Mouse (Mus musculus): ENCODE measurements around the gene Pabpc6. TPM values are rescaled to one million over a fixed set of nuclear protein-coding genes. Genes with fewer than 3 reads are reported as not detected.

Gene Pabpc6
- not detected in 2 replicates for polyA plus RNA-seq (2014; fragmentation: Nextera tagmentation; extraction: Ambion mirVana)

DNA sequence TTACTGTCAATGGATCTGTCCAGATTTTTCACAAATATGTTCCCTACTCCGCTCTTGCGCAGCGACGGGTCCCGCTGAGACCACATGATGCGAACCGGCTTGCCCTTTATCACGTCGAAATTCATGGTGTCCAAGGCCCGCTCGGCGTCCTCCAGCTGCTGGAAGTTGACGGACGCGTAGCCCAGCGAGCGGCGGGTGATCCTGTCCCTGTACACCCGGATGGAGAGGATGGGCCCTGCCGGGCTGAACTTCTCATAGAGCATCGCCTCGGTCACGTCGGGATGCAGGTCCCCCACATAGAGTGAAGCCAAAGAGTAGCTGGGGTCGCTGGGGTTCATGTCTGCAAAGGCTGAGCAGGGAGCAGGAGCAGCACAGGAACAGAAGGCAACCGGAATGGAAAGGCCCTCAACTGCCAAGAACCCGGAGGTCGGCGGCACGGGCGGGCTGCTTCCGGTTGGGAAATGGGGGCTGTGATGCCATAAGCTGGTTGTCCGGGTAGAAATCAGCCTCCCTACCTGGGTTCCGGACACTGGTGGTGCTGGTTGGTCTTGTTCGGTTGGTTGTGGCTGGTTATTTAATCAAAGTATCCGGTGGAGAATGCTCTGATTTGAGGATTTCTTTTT lies at the start of gene Pabpc6:
Gene Pabpc6, minus strand, starts transcription at position 435 of the 623 bp plus-strand sequence.
- ATAC-seq (ENCODE audit: low FRiP score, low TSS enrichment): no peak
- DNase-seq: no peak
- no peak within 1 kb of the TSS for H3K9ac ChIP-seq (replicated peaks; ENCODE audit: low read length)
- H3K4me1 ChIP-seq (ENCODE audit: control insufficient read depth, insufficient read depth, low read length): no peaks in the 10 kb centered on the region
- no peaks in the 10 kb centered on the region for H3K27me3 ChIP-seq (ENCODE audit: control insufficient read depth, insufficient read depth, low read length)
- 95% methylated on average over 36 of the region's 36 CpGs for WGBS
- H3K4me2 ChIP-seq (ENCODE audit: low read length): no peak within 1 kb of the TSS
- H3K36me3 ChIP-seq (ENCODE audit: control insufficient read depth, insufficient read depth, low read length): no peaks in the 10 kb centered on the region
- no peak within 1 kb of the TSS for H3K4me3 ChIP-seq (replicated peaks; ENCODE audit: low read depth, low read length)
- H3K27ac ChIP-seq (replicated peaks; ENCODE audit: low read depth, low read length): no peak within 1 kb of the TSS
- H3K9me3 ChIP-seq (ENCODE audit: control insufficient read depth, low read length): peaks cover 8% of the 10 kb centered on the region; the same call in 1 of the 2 replicates

DNA sequence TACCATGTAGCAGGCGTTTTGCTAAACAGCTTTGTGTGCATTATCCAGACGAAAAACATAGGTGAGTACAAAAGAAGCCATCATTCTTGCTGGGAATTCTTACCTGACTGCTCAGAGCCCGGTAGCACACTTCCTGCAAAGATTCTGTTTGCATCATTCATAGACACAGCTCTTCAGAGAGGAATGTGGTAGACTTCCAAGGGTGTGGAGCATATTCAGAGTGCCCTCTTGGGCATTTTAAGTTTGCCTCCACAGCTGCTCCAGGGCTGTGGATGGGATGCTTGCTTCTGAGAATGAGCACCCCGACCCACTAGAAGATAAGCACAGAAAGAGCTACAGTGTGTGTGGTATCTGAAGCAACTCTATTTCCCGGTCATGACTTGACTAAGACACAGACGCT lies 41.4 kb upstream of the Pabpc6 start:
- no peaks in the 10 kb centered on the region for H3K36me3 ChIP-seq (ENCODE audit: control insufficient read depth, insufficient read depth, low read length)
- H3K9ac ChIP-seq (replicated peaks; ENCODE audit: low read length): no peak overlapping the region
- H3K4me3 ChIP-seq (replicated peaks; ENCODE audit: low read depth, low read length): no peak overlapping the region
- 87% methylated on average over 6 of the region's 6 CpGs for WGBS
- no peaks in the 10 kb centered on the region for H3K9me3 ChIP-seq (ENCODE audit: control insufficient read depth, low read length)
- no peak overlapping the region for H3K4me2 ChIP-seq (ENCODE audit: low read length)
- no peaks in the 10 kb centered on the region for H3K27me3 ChIP-seq (ENCODE audit: control insufficient read depth, insufficient read depth, low read length)
- no peak overlapping the region for H3K27ac ChIP-seq (replicated peaks; ENCODE audit: low read depth, low read length)
- H3K4me1 ChIP-seq (ENCODE audit: control insufficient read depth, insufficient read depth, low read length): no peaks in the 10 kb centered on the region
- no peak for DNase-seq
- no peak for ATAC-seq (ENCODE audit: low FRiP score, low TSS enrichment)

DNA sequence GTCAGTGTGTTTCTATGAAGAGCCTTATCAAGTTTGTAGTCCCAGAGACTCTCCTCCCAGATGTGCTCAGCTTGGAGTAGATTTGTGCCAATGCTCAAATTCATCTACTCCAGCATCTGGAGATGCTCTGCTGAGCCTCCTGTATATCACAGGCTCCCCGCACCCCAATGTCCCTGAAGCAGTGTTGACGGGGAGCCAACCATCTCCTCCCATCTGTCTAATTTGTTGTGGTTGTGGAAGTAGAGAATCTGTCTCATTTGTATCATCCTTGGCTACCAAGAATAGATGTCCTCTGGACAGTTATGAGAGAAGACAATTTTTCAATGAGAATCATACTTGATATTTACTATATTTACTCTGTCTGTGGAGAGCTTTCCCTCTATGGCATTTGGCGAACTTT lies 39.4 kb upstream of the Pabpc6 start:
- Histone ChIP-seq H3K27me3 (ENCODE audit: control insufficient read depth, insufficient read depth, low read length) (no peaks in the 10 kb centered on the region), H3K36me3 (ENCODE audit: control insufficient read depth, insufficient read depth, low read length) (no peaks in the 10 kb centered on the region), H3K4me1 (ENCODE audit: control insufficient read depth, insufficient read depth, low read length) (no peaks in the 10 kb centered on the region), H3K4me3 (replicated peaks; ENCODE audit: low read depth, low read length) (no peak overlapping the region), H3K9me3 (ENCODE audit: control insufficient read depth, low read length) (no peaks in the 10 kb centered on the region), H3K4me2 (ENCODE audit: low read length) (no peak overlapping the region), H3K9ac (replicated peaks; ENCODE audit: low read length) (no peak overlapping the region), H3K27ac (replicated peaks; ENCODE audit: low read depth, low read length) (no peak overlapping the region)
- 96% methylated on average over 3 of the region's 3 CpGs for WGBS
- DNase-seq (no peak), ATAC-seq (ENCODE audit: low FRiP score, low TSS enrichment) (no peak)

DNA sequence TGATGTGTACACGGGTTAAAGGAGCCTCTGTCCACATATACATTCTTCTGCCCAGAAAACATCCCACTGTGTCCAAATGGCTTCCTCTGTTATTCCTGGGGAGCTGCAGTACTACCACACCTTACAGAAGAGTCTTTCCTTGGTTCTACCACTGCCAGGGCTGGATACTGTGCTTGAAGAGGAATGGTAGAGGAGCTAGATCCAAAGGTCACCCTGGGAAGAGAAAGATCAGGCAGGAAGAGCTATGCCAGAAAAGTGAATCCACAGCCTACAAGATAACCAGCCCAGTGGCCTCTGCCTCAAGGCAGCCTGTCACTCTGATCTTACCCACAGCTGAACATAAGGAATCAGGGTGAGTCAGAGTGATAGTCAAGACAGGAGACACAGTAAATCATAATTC lies 37.8 kb upstream of the Pabpc6 start:
- H3K4me1 ChIP-seq (ENCODE audit: control insufficient read depth, insufficient read depth, low read length): no peaks in the 10 kb centered on the region
- no peak overlapping the region for H3K4me3 ChIP-seq (replicated peaks; ENCODE audit: low read depth, low read length)
- no peak overlapping the region for H3K27ac ChIP-seq (replicated peaks; ENCODE audit: low read depth, low read length)
- no peaks in the 10 kb centered on the region for H3K27me3 ChIP-seq (ENCODE audit: control insufficient read depth, insufficient read depth, low read length)
- H3K4me2 ChIP-seq (ENCODE audit: low read length): no peak overlapping the region
- DNase-seq (no peak), ATAC-seq (ENCODE audit: low FRiP score, low TSS enrichment) (no peak)
- no peak overlapping the region for H3K9ac ChIP-seq (replicated peaks; ENCODE audit: low read length)
- WGBS: 88% methylated on average over 1 of the region's 1 CpGs
- H3K36me3 ChIP-seq (ENCODE audit: control insufficient read depth, insufficient read depth, low read length): no peaks in the 10 kb centered on the region
- H3K9me3 ChIP-seq (ENCODE audit: control insufficient read depth, low read length): peaks cover 7% of the 10 kb centered on the region

DNA sequence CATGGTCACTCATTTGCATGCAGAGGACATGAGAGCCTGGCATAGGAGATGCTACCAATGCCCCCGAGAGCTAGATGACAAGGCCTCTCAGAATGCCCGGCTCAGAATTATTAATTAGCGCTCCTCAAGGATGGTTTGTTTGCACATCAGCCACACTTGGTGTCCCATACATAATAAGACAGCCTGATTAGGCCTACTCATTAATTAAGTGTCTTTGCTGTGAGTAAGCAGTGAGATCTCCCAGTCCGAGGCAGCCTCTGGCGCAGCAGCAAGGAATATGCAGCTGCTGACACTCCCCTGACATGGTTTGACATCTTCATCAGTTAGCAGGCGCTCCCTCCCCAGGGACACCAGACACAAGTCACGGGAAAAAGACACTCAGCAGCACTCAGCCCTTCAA lies 28.2 kb upstream of the Pabpc6 start:
- peak; percentile 72 for DNase-seq
- peak; percentile 37; the same call in 1 of the 2 replicates for ATAC-seq (ENCODE audit: low FRiP score, low TSS enrichment)
- Histone ChIP-seq H3K4me2 (ENCODE audit: low read length) (no peak overlapping the region), H3K4me1 (ENCODE audit: control insufficient read depth, insufficient read depth, low read length) (peaks cover 5% of the 10 kb centered on the region; the same call in 1 of the 2 replicates), H3K9ac (replicated peaks; ENCODE audit: low read length) (no peak overlapping the region), H3K27me3 (ENCODE audit: control insufficient read depth, insufficient read depth, low read length) (no peaks in the 10 kb centered on the region), H3K9me3 (ENCODE audit: control insufficient read depth, low read length) (peaks cover 7% of the 10 kb centered on the region; the same call in 1 of the 2 replicates), H3K4me3 (replicated peaks; ENCODE audit: low read depth, low read length) (no peak overlapping the region), H3K27ac (replicated peaks; ENCODE audit: low read depth, low read length) (no peak overlapping the region), H3K36me3 (ENCODE audit: control insufficient read depth, insufficient read depth, low read length) (no peaks in the 10 kb centered on the region)
- 33% methylated on average over 7 of the region's 7 CpGs for WGBS

DNA sequence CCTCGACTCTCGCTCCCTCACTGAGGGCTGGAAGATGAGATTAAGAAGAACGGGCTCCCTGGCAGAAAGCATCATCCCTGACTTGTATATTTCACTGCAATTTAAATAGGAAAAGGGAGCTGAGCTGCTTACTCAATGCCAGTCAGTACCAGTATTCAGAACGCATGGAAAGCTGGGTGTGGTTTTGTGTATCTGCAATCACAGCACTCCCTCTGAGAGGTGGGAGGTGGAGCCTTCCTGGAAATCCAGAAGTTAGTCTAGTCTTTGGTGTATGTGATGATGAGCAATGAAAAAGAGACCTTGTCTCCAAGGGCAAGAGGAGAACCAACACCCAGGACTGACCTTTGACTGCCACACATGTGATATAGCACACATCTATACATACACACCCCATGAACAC lies 21.7 kb upstream of the Pabpc6 start:
- Histone ChIP-seq H3K27ac (replicated peaks; ENCODE audit: low read depth, low read length) (no peak overlapping the region), H3K27me3 (ENCODE audit: control insufficient read depth, insufficient read depth, low read length) (no peaks in the 10 kb centered on the region), H3K9ac (replicated peaks; ENCODE audit: low read length) (no peak overlapping the region), H3K36me3 (ENCODE audit: control insufficient read depth, insufficient read depth, low read length) (no peaks in the 10 kb centered on the region), H3K4me2 (ENCODE audit: low read length) (no peak overlapping the region), H3K4me1 (ENCODE audit: control insufficient read depth, insufficient read depth, low read length) (no peaks in the 10 kb centered on the region), H3K4me3 (replicated peaks; ENCODE audit: low read depth, low read length) (no peak overlapping the region), H3K9me3 (ENCODE audit: control insufficient read depth, low read length) (no peaks in the 10 kb centered on the region)
- no peak for ATAC-seq (ENCODE audit: low FRiP score, low TSS enrichment)
- WGBS: 72% methylated on average over 4 of the region's 4 CpGs
- DNase-seq: no peak

DNA sequence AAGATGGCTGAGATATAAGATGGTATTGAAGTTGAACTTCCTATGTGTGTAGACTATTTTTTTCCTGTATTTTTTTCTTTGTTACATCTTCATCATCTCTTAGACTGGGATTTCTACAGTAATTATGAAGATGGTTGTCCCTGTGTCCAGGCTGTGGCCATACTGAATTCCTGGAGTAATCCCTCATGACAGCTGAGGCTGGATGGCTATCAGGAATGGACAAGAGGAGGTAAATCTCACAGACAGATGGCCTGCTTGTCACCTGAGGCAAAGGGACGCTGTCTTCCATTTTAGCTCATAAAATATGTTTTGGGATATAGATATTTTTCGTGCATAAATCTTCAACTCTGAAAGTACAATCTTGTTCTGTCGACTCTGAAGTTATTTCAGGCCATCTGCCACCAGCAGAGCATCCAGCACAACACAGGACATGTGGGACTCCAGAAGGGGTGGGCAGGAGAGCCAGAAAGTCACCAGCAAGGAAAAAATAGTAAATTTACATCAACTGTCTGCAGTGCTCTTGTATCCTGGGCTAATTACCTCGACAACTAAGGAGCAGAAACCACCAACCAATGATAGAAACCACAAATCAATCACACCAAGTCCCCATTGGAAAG lies 14.1 kb upstream of the Pabpc6 start:
- peaks cover 3% of the 10 kb centered on the region; the same call in 1 of the 2 replicates for H3K4me1 ChIP-seq (ENCODE audit: control insufficient read depth, insufficient read depth, low read length)
- no peaks in the 10 kb centered on the region for H3K36me3 ChIP-seq (ENCODE audit: control insufficient read depth, insufficient read depth, low read length)
- H3K9ac ChIP-seq (replicated peaks; ENCODE audit: low read length): no peak overlapping the region
- H3K27me3 ChIP-seq (ENCODE audit: control insufficient read depth, insufficient read depth, low read length): no peaks in the 10 kb centered on the region
- no peak overlapping the region for H3K4me2 ChIP-seq (ENCODE audit: low read length)
- H3K4me3 ChIP-seq (replicated peaks; ENCODE audit: low read depth, low read length): no peak overlapping the region
- H3K9me3 ChIP-seq (ENCODE audit: control insufficient read depth, low read length): no peaks in the 10 kb centered on the region
- 87% methylated on average over 4 of the region's 4 CpGs for WGBS
- no peak overlapping the region for H3K27ac ChIP-seq (replicated peaks; ENCODE audit: low read depth, low read length)
- ATAC-seq (ENCODE audit: low FRiP score, low TSS enrichment) (no peak), DNase-seq (no peak)

DNA sequence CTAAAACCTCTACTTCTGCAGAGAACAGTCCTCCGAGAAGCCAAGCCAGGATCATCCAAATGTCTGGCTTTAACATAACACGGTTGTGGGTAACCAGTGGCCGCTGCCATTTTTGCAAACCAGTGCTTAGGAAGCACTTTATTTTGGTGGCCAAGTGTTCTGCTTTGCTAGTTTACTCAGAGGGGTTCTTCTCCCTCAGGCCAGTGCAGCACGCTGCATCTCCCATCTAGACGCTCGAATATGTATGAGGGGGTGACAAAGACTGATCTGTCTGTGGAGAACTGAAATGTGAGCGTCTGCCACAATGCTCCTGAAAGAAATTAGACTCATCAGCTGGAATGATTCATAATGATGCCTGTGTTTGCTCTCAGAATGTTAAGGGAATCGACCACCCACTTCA lies 11.2 kb upstream of the Pabpc6 start:
- DNase-seq (peak; percentile 43), ATAC-seq (ENCODE audit: low FRiP score, low TSS enrichment) (no peak)
- 42% methylated on average over 8 of the region's 8 CpGs for WGBS
- 0 out of 2 replicates have a peak overlapping the region, but pooled peaks have one; percentile 6 for H3K9ac ChIP-seq (replicated peaks; ENCODE audit: low read length)
- H3K27me3 ChIP-seq (ENCODE audit: control insufficient read depth, insufficient read depth, low read length): no peaks in the 10 kb centered on the region
- H3K36me3 ChIP-seq (ENCODE audit: control insufficient read depth, insufficient read depth, low read length): no peaks in the 10 kb centered on the region
- peaks cover 3% of the 10 kb centered on the region; the same call in 1 of the 2 replicates for H3K4me1 ChIP-seq (ENCODE audit: control insufficient read depth, insufficient read depth, low read length)
- H3K4me3 ChIP-seq (replicated peaks; ENCODE audit: low read depth, low read length): no peak overlapping the region
- no peaks in the 10 kb centered on the region for H3K9me3 ChIP-seq (ENCODE audit: control insufficient read depth, low read length)
- H3K4me2 ChIP-seq (ENCODE audit: low read length): no peak overlapping the region
- 0 out of 2 replicates have a peak overlapping the region, but pooled peaks have one; percentile 20 for H3K27ac ChIP-seq (replicated peaks; ENCODE audit: low read depth, low read length)
